Mouse (Mus musculus) midbrain, embryonic 13.5 days (tissue): ENCODE results near the gene Phpt1. TPM values are rescaled to one million over a fixed set of nuclear protein-coding genes. Genes with fewer than 3 reads are reported as not detected.
"Not testable (repeated sequence)": the region's sequence is repeated elsewhere in the genome, so short reads cannot be mapped to it uniquely, and the experiment has no call there.

Source experiments
- ATAC-seq: fragments of 200-750 bp; cut with Nextera tagmentation; 2 replicates; pipeline ENCODE4 v1.8.0; 2017; ENCODE audit warnings: mild to moderate bottlenecking, moderate TSS enrichment, moderate library complexity
- H3K27ac ChIP-seq: fragments of 300-500 bp; sonication (generic); 2 replicates; pipeline ENCODE4 v1.5.1; 2015; ENCODE audit warnings: inconsistent platforms, mild to moderate bottlenecking, moderate library complexity
- H3K27me3 ChIP-seq: fragments of 300-500 bp; sonication (generic); 2 replicates; pipeline ENCODE4 v1.6.1; 2015; ENCODE audit warnings: mild to moderate bottlenecking, inconsistent platforms
- H3K36me3 ChIP-seq: fragments of 300-500 bp; sonication (generic); 2 replicates; pipeline ENCODE4 v1.6.1; 2015; ENCODE audit warnings: mild to moderate bottlenecking, inconsistent platforms
- H3K4me1 ChIP-seq: fragments of 300-500 bp; sonication (generic); replicated peaks from 2 replicates; pipeline ENCODE4 v1.6.1; 2015; ENCODE audit warnings: inconsistent platforms
- H3K4me2 ChIP-seq: fragments of 300-500 bp; sonication (generic); replicated peaks from 2 replicates; pipeline ENCODE4 v1.6.1; 2015; ENCODE audit warnings: moderate library complexity, mild to moderate bottlenecking, inconsistent platforms
- H3K4me3 ChIP-seq: fragments of 300-500 bp; sonication (generic); replicated peaks from 2 replicates; pipeline ENCODE4 v1.5.1; 2015; ENCODE audit warnings: mild to moderate bottlenecking, inconsistent platforms
- H3K9ac ChIP-seq: fragments of 300-500 bp; sonication (generic); replicated peaks from 2 replicates; pipeline ENCODE4 v1.6.1; 2015; ENCODE audit warnings: mild to moderate bottlenecking, inconsistent platforms
- H3K9me3 ChIP-seq: fragments of 300-500 bp; sonication (generic); 2 replicates; pipeline ENCODE4 v1.6.1; 2016; ENCODE audit warnings: mild to moderate bottlenecking, inconsistent platforms
- WGBS: fragments of 180-500 bp; shearing (Covaris S2); methylation state at CpG from one replicate; pipeline ENCODE4 v1.1.7; 2015; 5-methylcytosine and 5-hydroxymethylcytosine counted together
- polyA plus RNA-seq: library from polyadenylated mRNA; unstranded; fragments of >200 nt; fragmentation: Nextera tagmentation; extraction: Ambion mirVana; gene quantifications from 2 replicates; pipeline ENCODE4 v1.2.1, GENCODE M21; 2015

The Phpt1 gene
- polyA plus RNA-seq, 1 experiment from 2014 or later = 190 TPM

GRCm38 (mm10) chr2:25553171-25553786 lies 21.7 kb downstream of the Phpt1 start:
- 92% methylated on average over 4 of the region's 4 CpGs for WGBS
- H3K9ac ChIP-seq, H3K27me3 ChIP-seq, H3K4me3 ChIP-seq, H3K27ac ChIP-seq, H3K36me3 ChIP-seq, ATAC-seq, H3K9me3 ChIP-seq, H3K4me2 ChIP-seq: not testable (repeated sequence)
- H3K4me1 ChIP-seq = peaks cover 10% of the 10 kb centered on the region

GRCm38 (mm10) chr2:25551186-25551585 lies 23.8 kb downstream of the Phpt1 start:
- H3K4me2 ChIP-seq = no peak overlapping the region
- WGBS = 35% methylated on average over 5 of the region's 5 CpGs
- no peaks in the 10 kb centered on the region for H3K36me3 ChIP-seq
- no peak overlapping the region for H3K9ac ChIP-seq
- no peaks in the 10 kb centered on the region for H3K27me3 ChIP-seq
- H3K4me3 ChIP-seq = no peak overlapping the region
- no peak overlapping the region for H3K27ac ChIP-seq
- H3K4me1 ChIP-seq = peaks cover 6% of the 10 kb centered on the region
- ATAC-seq = no peak
- H3K9me3 ChIP-seq = no peaks in the 10 kb centered on the region

GRCm38 (mm10) chr2:25549021-25549991 lies 25.7 kb downstream of the Phpt1 start:
- no peak for ATAC-seq
- Histone ChIP-seq H3K9ac (no peak overlapping the region), H3K4me3 (no peak overlapping the region), H3K27ac (no peak overlapping the region), H3K27me3 (no peaks in the 10 kb centered on the region), H3K4me2 (no peak overlapping the region), H3K36me3 (no peaks in the 10 kb centered on the region), H3K9me3 (no peaks in the 10 kb centered on the region), H3K4me1 (peaks cover 18% of the 10 kb centered on the region)
- 80% methylated on average over 9 of the region's 9 CpGs for WGBS

GRCm38 (mm10) chr2:25546811-25547491 lies 28.1 kb downstream of the Phpt1 start, which contains the start of gene Traf2:
Gene Traf2 (minus strand): TSS chr2:25546940.
- no peaks in the 10 kb centered on the region for H3K9me3 ChIP-seq
- no peaks in the 10 kb centered on the region for H3K36me3 ChIP-seq
- peak within 1 kb of the TSS; percentile 76 for H3K9ac ChIP-seq
- WGBS = 3% methylated on average over 48 of the region's 48 CpGs
- H3K4me3 ChIP-seq = peak within 1 kb of the TSS; percentile 65
- no peak within 1 kb of the TSS for H3K27ac ChIP-seq
- peak within 1 kb of the TSS; percentile 81 for H3K4me2 ChIP-seq
- peak; percentile 100 for ATAC-seq
- no peaks in the 10 kb centered on the region for H3K27me3 ChIP-seq
- H3K4me1 ChIP-seq = peaks cover 18% of the 10 kb centered on the region

- H3K4me3 ChIP-seq = peak overlapping the region; percentile 65
- peak; percentile 76 for ATAC-seq
- no peak overlapping the region for H3K27ac ChIP-seq
- WGBS = 8% methylated on average over 43 of the region's 43 CpGs
- H3K36me3 ChIP-seq = no peaks in the 10 kb centered on the region
- no peaks in the 10 kb centered on the region for H3K27me3 ChIP-seq
- H3K4me1 ChIP-seq = peaks cover 18% of the 10 kb centered on the region
- peak overlapping the region; percentile 76 for H3K9ac ChIP-seq
- H3K4me2 ChIP-seq = peak overlapping the region; percentile 81
- H3K9me3 ChIP-seq = no peaks in the 10 kb centered on the region
These were observed 28.8 kb downstream of the Phpt1 start for GRCm38 (mm10) chr2:25545996-25546810.

- no peak for ATAC-seq
- peaks cover 12% of the 10 kb centered on the region for H3K36me3 ChIP-seq
- no peaks in the 10 kb centered on the region for H3K9me3 ChIP-seq
- no peak overlapping the region for H3K9ac ChIP-seq
- H3K4me3 ChIP-seq = no peak overlapping the region
- 92% methylated on average over 10 of the region's 10 CpGs for WGBS
- H3K4me1 ChIP-seq = peaks cover 14% of the 10 kb centered on the region
- no peak overlapping the region for H3K27ac ChIP-seq
- H3K4me2 ChIP-seq = no peak overlapping the region
- H3K27me3 ChIP-seq = no peaks in the 10 kb centered on the region
These were observed 33.2 kb downstream of the Phpt1 start for GRCm38 (mm10) chr2:25541644-25542367.

GRCm38 (mm10) chr2:25540541-25540948 lies 34.5 kb downstream of the Phpt1 start:
- H3K4me1 ChIP-seq = peaks cover 6% of the 10 kb centered on the region
- H3K27me3 ChIP-seq = no peaks in the 10 kb centered on the region
- H3K4me3 ChIP-seq = no peak overlapping the region
- no peak overlapping the region for H3K9ac ChIP-seq
- no peak overlapping the region for H3K4me2 ChIP-seq
- H3K9me3 ChIP-seq = no peaks in the 10 kb centered on the region
- H3K36me3 ChIP-seq = peaks cover 22% of the 10 kb centered on the region
- no peak overlapping the region for H3K27ac ChIP-seq
- 97% methylated on average over 4 of the region's 4 CpGs for WGBS
- no peak for ATAC-seq

- Histone ChIP-seq H3K4me3 (no peak overlapping the region), H3K4me2 (no peak overlapping the region), H3K4me1 (no peaks in the 10 kb centered on the region), H3K27ac (no peak overlapping the region), H3K36me3 (peaks cover 47% of the 10 kb centered on the region), H3K9ac (no peak overlapping the region), H3K9me3 (no peaks in the 10 kb centered on the region), H3K27me3 (no peaks in the 10 kb centered on the region)
- no peak for ATAC-seq
- 97% methylated on average over 8 of the region's 8 CpGs for WGBS
These were observed 38.5 kb downstream of the Phpt1 start for GRCm38 (mm10) chr2:25536531-25536930.

GRCm38 (mm10) chr2:25534866-25535182 lies 40.2 kb downstream of the Phpt1 start:
- no peak for ATAC-seq
- no peak overlapping the region for H3K9ac ChIP-seq
- H3K4me3 ChIP-seq = no peak overlapping the region
- WGBS = 96% methylated on average over 2 of the region's 2 CpGs
- no peak overlapping the region for H3K4me2 ChIP-seq
- H3K27ac ChIP-seq = no peak overlapping the region
- H3K27me3 ChIP-seq = no peaks in the 10 kb centered on the region
- no peaks in the 10 kb centered on the region for H3K4me1 ChIP-seq
- H3K36me3 ChIP-seq = peaks cover 63% of the 10 kb centered on the region
- no peaks in the 10 kb centered on the region for H3K9me3 ChIP-seq

GRCm38 (mm10) chr2:25534178-25534865 lies 40.7 kb downstream of the Phpt1 start:
- Histone ChIP-seq H3K36me3 (peaks cover 68% of the 10 kb centered on the region), H3K27me3 (no peaks in the 10 kb centered on the region), H3K27ac (no peak overlapping the region), H3K4me2 (no peak overlapping the region), H3K9me3 (no peaks in the 10 kb centered on the region), H3K4me1 (no peaks in the 10 kb centered on the region), H3K9ac (no peak overlapping the region), H3K4me3 (no peak overlapping the region)
- 87% methylated on average over 3 of the region's 3 CpGs for WGBS
- ATAC-seq = no peak
